Mouse (Mus musculus) G1E (cell line): ENCODE results near the gene Gnpat.

Experiments used
- CTCF ChIP-seq: IDR thresholded peaks from 2 replicates; pipeline ENCODE4 v1.5.1; 2012; ENCODE audit warnings: low read depth, low read length, inconsistent platforms, mixed read lengths
- GATA1 ChIP-seq: IDR thresholded peaks from 2 replicates; pipeline ENCODE4 v1.6.1; 2012; ENCODE audit warnings: borderline replicate concordance, low read length, inconsistent platforms, mixed read lengths
- POLR2AphosphoS5 ChIP-seq: IDR thresholded peaks from 2 replicates; pipeline ENCODE4 v1.6.1; 2012; ENCODE audit warnings: low read depth, low read length, inconsistent platforms; ENCODE audit not compliant: insufficient replicate concordance

GRCm38 (mm10) chr8:124923971-124924652 is 61.3 kb downstream of the Gnpat start:
- TF ChIP-seq CTCF (no peak), POLR2AphosphoS5 (no peak), GATA1 (no peak)
